Mouse (Mus musculus) heart, embryonic 16.5 days (tissue): Measurements from ENCODE around the gene Mab21l3. TPM values are rescaled to one million over a fixed set of nuclear protein-coding genes. Genes with fewer than 3 reads are reported as not detected.

ENCODE experiments used
- ATAC-seq: fragments of 200-750 bp; cut with Nextera tagmentation; replicated peaks from 2 replicates; pipeline ENCODE4 v1.8.0; 2017; ENCODE audit warnings: moderate number of reproducible peaks; ENCODE audit not compliant: insufficient read depth, low FRiP score; ENCODE audit errors: extremely low read depth
- H3K27ac ChIP-seq: fragments of 300-500 bp; sonication (generic); 2 replicates; pipeline ENCODE4 v1.5.1; 2014; ENCODE audit warnings: mild to moderate bottlenecking, low read length, control low read depth, moderate library complexity
- H3K27me3 ChIP-seq: fragments of 300-500 bp; sonication (generic); 2 replicates; pipeline ENCODE4 v1.6.1; 2014; ENCODE audit warnings: low read length, mixed read lengths; ENCODE audit not compliant: control insufficient read depth, insufficient read depth
- H3K36me3 ChIP-seq: fragments of 300-500 bp; sonication (generic); 2 replicates; pipeline ENCODE4 v1.6.1; 2014; ENCODE audit not compliant: control insufficient read depth, insufficient read depth
- H3K4me1 ChIP-seq: fragments of 300-500 bp; sonication (generic); 2 replicates; pipeline ENCODE4 v1.6.1; 2014; ENCODE audit warnings: low read length, mixed read lengths; ENCODE audit not compliant: control insufficient read depth, insufficient read depth
- H3K4me2 ChIP-seq: fragments of 300-500 bp; sonication (generic); 2 replicates; pipeline ENCODE4 v1.6.1; 2014; ENCODE audit warnings: low read depth, mild to moderate bottlenecking, control low read depth, low read length
- H3K4me3 ChIP-seq: fragments of 300-500 bp; sonication (generic); 2 replicates; pipeline ENCODE4 v1.5.1; 2014; ENCODE audit warnings: mild to moderate bottlenecking, control low read depth, low read length
- H3K9ac ChIP-seq: fragments of 300-500 bp; sonication (generic); 2 replicates; pipeline ENCODE4 v1.6.1; 2014; ENCODE audit warnings: low read length, control low read depth
- H3K9me3 ChIP-seq: fragments of 300-500 bp; sonication (generic); replicated peaks from 2 replicates; pipeline ENCODE4 v1.6.1; 2016; ENCODE audit warnings: low read length; ENCODE audit not compliant: control insufficient read depth
- WGBS: fragments of 180-500 bp; shearing (Covaris S2); extraction: QIAGEN DNeasy Blood & Tissue Kit; methylation state at CpG from one replicate; pipeline ENCODE4 v1.1.7; 2014; 5-methylcytosine and 5-hydroxymethylcytosine counted together
- polyA plus RNA-seq: library from polyadenylated mRNA; unstranded; fragments of >200 nt; fragmentation: Nextera tagmentation; extraction: Ambion mirVana; gene quantifications from 2 replicates; pipeline ENCODE4 v1.2.1, GENCODE M21; 2015

Gene Mab21l3
- polyA plus RNA-seq, 1 experiment from 2014 or later: 0.38 TPM

GRCm38 (mm10) chr3:101784768-101785424 is 63.9 kb downstream of the Mab21l3 start:
- no peak overlapping the region for H3K4me3 ChIP-seq
- WGBS: 81% methylated on average over 10 of the region's 10 CpGs
- H3K9ac ChIP-seq: no peak overlapping the region
- no peaks in the 10 kb centered on the region for H3K9me3 ChIP-seq
- no peaks in the 10 kb centered on the region for H3K27me3 ChIP-seq
- no peak overlapping the region for H3K27ac ChIP-seq
- H3K4me1 ChIP-seq: no peaks in the 10 kb centered on the region
- no peak overlapping the region for H3K4me2 ChIP-seq
- no peaks in the 10 kb centered on the region for H3K36me3 ChIP-seq
- ATAC-seq: no peak

GRCm38 (mm10) chr3:101783793-101784192 is 65.0 kb downstream of the Mab21l3 start:
- no peaks in the 10 kb centered on the region for H3K9me3 ChIP-seq

GRCm38 (mm10) chr3:101780874-101781483 is 67.8 kb downstream of the Mab21l3 start:
- Histone ChIP-seq H3K4me2 (no peak overlapping the region), H3K9ac (no peak overlapping the region), H3K4me1 (no peaks in the 10 kb centered on the region), H3K36me3 (no peaks in the 10 kb centered on the region), H3K27ac (no peak overlapping the region), H3K4me3 (no peak overlapping the region), H3K9me3 (no peaks in the 10 kb centered on the region), H3K27me3 (no peaks in the 10 kb centered on the region)
- WGBS: 50% methylated on average over 6 of the region's 6 CpGs
- ATAC-seq: no peak

More at GRCm38 (mm10) chr3:101783793-101784192, 65.0 kb downstream of the Mab21l3 start:
- ATAC-seq: no peak
- Histone ChIP-seq H3K4me3 (no peak overlapping the region), H3K27me3 (no peaks in the 10 kb centered on the region), H3K9ac (no peak overlapping the region), H3K4me2 (no peak overlapping the region), H3K4me1 (no peaks in the 10 kb centered on the region), H3K36me3 (no peaks in the 10 kb centered on the region), H3K27ac (no peak overlapping the region)
- WGBS: 67% methylated on average over 2 of the region's 2 CpGs

- 53% methylated on average over 16 of the region's 16 CpGs for WGBS
- Histone ChIP-seq H3K27me3 (no peaks in the 10 kb centered on the region), H3K27ac (peak overlapping the region; percentile 26; the same call in 1 of the 2 replicates), H3K9ac (no peak overlapping the region), H3K4me3 (no peak overlapping the region), H3K4me1 (no peaks in the 10 kb centered on the region), H3K36me3 (no peaks in the 10 kb centered on the region), H3K9me3 (no peaks in the 10 kb centered on the region), H3K4me2 (no peak overlapping the region)
- ATAC-seq: peak; percentile 71
Observed at GRCm38 (mm10) chr3:101778896-101779665, 69.7 kb downstream of the Mab21l3 start.

GRCm38 (mm10) chr3:101775732-101776131 is 73.0 kb downstream of the Mab21l3 start:
- no peak overlapping the region for H3K27ac ChIP-seq
- H3K36me3 ChIP-seq: no peaks in the 10 kb centered on the region
- H3K9ac ChIP-seq: no peak overlapping the region
- no peaks in the 10 kb centered on the region for H3K9me3 ChIP-seq
- no peak overlapping the region for H3K4me3 ChIP-seq
- WGBS: 87% methylated on average over 8 of the region's 8 CpGs
- no peak overlapping the region for H3K4me2 ChIP-seq
- no peaks in the 10 kb centered on the region for H3K4me1 ChIP-seq
- no peak for ATAC-seq
- H3K27me3 ChIP-seq: no peaks in the 10 kb centered on the region

- H3K9ac ChIP-seq: no peak overlapping the region
- no peak overlapping the region for H3K4me2 ChIP-seq
- H3K4me1 ChIP-seq: peaks cover 6% of the 10 kb centered on the region; the same call in 1 of the 2 replicates
- H3K36me3 ChIP-seq: no peaks in the 10 kb centered on the region
- no peak overlapping the region for H3K4me3 ChIP-seq
- peaks cover 7% of the 10 kb centered on the region for H3K9me3 ChIP-seq
- peak overlapping the region; percentile 41; the same call in 1 of the 2 replicates for H3K27ac ChIP-seq
- peak; percentile 45; the same call in 1 of the 2 replicates for ATAC-seq
- H3K27me3 ChIP-seq: no peaks in the 10 kb centered on the region
- 47% methylated on average over 3 of the region's 3 CpGs for WGBS
Observed at GRCm38 (mm10) chr3:101770540-101770939, 78.2 kb downstream of the Mab21l3 start.

GRCm38 (mm10) chr3:101763566-101763965 is 85.2 kb downstream of the Mab21l3 start:
- H3K4me1 ChIP-seq: no peaks in the 10 kb centered on the region
- no peak overlapping the region for H3K9ac ChIP-seq
- no peaks in the 10 kb centered on the region for H3K27me3 ChIP-seq
- no peak overlapping the region for H3K4me2 ChIP-seq
- no peak overlapping the region for H3K27ac ChIP-seq
- no peaks in the 10 kb centered on the region for H3K36me3 ChIP-seq
- no peak for ATAC-seq
- peaks cover 2% of the 10 kb centered on the region for H3K9me3 ChIP-seq
- no peak overlapping the region for H3K4me3 ChIP-seq
